Mouse (Mus musculus) embryo, embryonic 11 days (tissue): Measurements from ENCODE around the gene Gimap4.

Experiments
- DNase-seq: peaks from one replicate; pipeline ENCODE4 v3.0.0-alpha.2; 2015

Gene Gimap4

GRCm38 (mm10) chr6:48684319-48684718, at the start of gene Gimap4:
Gene Gimap4, plus strand, starts transcription at chr6:48684549.
- no peak for DNase-seq

- DNase-seq: no peak
Observed at GRCm38 (mm10) chr6:48635105-48635504, 49.2 kb upstream of the Gimap4 start.

- peak; percentile 41 for DNase-seq
Observed at GRCm38 (mm10) chr6:48636515-48636914, 47.8 kb upstream of the Gimap4 start.

GRCm38 (mm10) chr6:48637811-48638500, 46.4 kb upstream of the Gimap4 start:
- DNase-seq: no peak

GRCm38 (mm10) chr6:48638553-48638952, 45.8 kb upstream of the Gimap4 start:
- no peak for DNase-seq

- no peak for DNase-seq
Observed at GRCm38 (mm10) chr6:48641391-48641790, 43.0 kb upstream of the Gimap4 start.

GRCm38 (mm10) chr6:48642764-48643292, 41.5 kb upstream of the Gimap4 start:
- DNase-seq: peak; percentile 88

GRCm38 (mm10) chr6:48645660-48646308, 38.6 kb upstream of the Gimap4 start:
- DNase-seq: peak; percentile 82

- no peak for DNase-seq
Observed at GRCm38 (mm10) chr6:48646309-48646690, 38.0 kb upstream of the Gimap4 start.

GRCm38 (mm10) chr6:48646995-48647394, 37.4 kb upstream of the Gimap4 start, which contains the start of gene Gimap8:
Gene Gimap8, plus strand, starts transcription at chr6:48647234.
- peak; percentile 39 for DNase-seq

- DNase-seq: no peak
Observed at GRCm38 (mm10) chr6:48647611-48648010, 36.7 kb upstream of the Gimap4 start.

- DNase-seq: no peak
Observed at GRCm38 (mm10) chr6:48648779-48649178, 35.6 kb upstream of the Gimap4 start.

GRCm38 (mm10) chr6:48650041-48650440, 34.3 kb upstream of the Gimap4 start:
- no peak for DNase-seq

- no peak for DNase-seq
Observed at GRCm38 (mm10) chr6:48658721-48659120, 25.6 kb upstream of the Gimap4 start.

GRCm38 (mm10) chr6:48664750-48665149, 19.6 kb upstream of the Gimap4 start:
- DNase-seq: no peak

- DNase-seq: no peak
Observed at GRCm38 (mm10) chr6:48665471-48665870, 18.9 kb upstream of the Gimap4 start.

GRCm38 (mm10) chr6:48666159-48666586, 18.2 kb upstream of the Gimap4 start:
- DNase-seq: no peak

- no peak for DNase-seq
Observed at GRCm38 (mm10) chr6:48668022-48668421, 16.3 kb upstream of the Gimap4 start.

GRCm38 (mm10) chr6:48669446-48669969, 14.8 kb upstream of the Gimap4 start:
- DNase-seq: no peak

GRCm38 (mm10) chr6:48674291-48675058, 9.9 kb upstream of the Gimap4 start:
- no peak for DNase-seq

GRCm38 (mm10) chr6:48675400-48675930, 8.9 kb upstream of the Gimap4 start:
- DNase-seq: no peak

GRCm38 (mm10) chr6:48675931-48676859, 8.2 kb upstream of the Gimap4 start, which contains the start of gene Gimap9:
Gene Gimap9, plus strand, starts transcription at chr6:48676129.
- peak; percentile 25 for DNase-seq
